ENCODE assay signal across 7 mouse cellular contexts in the genomic region with DNA sequence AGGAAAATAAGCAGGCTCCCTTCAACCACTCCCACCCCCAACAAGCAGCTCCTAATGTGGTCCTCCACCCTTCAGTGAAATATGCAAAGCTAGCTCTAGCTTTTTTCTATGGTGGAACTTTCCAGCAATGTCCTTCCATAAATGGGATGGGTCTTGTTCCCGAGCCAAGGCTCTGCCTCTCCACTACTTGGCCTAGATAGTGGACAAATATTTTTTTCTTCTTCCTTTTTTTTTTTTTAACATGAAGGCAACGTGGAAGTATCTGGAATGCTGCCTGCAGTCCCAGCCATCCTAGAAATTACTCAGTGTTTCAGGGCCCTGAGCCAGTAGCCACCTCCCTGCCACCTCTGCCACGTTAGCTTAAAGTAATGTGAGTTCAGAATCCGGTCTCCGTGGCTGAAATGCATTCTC.
A peak's percentile ranks its signal among the peaks of the same experiment; 100 is the strongest.
DNase-seq lines count a peak whose midpoint lies in the region; ATAC-seq lines count a peak whose summit lies in the region.

No protein-coding gene starts in this region.

- DNase-seq in adrenal gland, adult (ENCODE audit: inconsistent age in 2 of 2, low spot score in 1 of 2) = peak; percentile 51 to 77
- DNase-seq in heart, postnatal 4 days = peak; percentile 68
- peak; percentile 65 for DNase-seq in lung, postnatal 36 days
- DNase-seq in layer of hippocampus, postnatal 10 days (ENCODE audit: low spot score in 2 of 2) = no peak
- no peak for DNase-seq in left cerebral cortex, adult 11 months (ENCODE audit: low spot score)

- ATAC-seq in embryonic facial prominence, embryonic 13.5 days (ENCODE audit: insufficient number of reproducible peaks, insufficient read depth, low FRiP score, low TSS enrichment, low read depth) = no peak
- ATAC-seq in erythroid progenitor cell, adult 5-6 weeks (replicated peaks; ENCODE audit: low FRiP score, poor library complexity, severe bottlenecking) = no peak

- no peak overlapping the region for H3K4me3 ChIP-seq in embryonic facial prominence, embryonic 13.5 days

- peaks cover 14% of the 10 kb centered on the region for H3K4me1 ChIP-seq in embryonic facial prominence, embryonic 13.5 days

- peak overlapping the region; percentile 3; the same call in 1 of the 2 replicates for H3K27ac ChIP-seq in embryonic facial prominence, embryonic 13.5 days

- H3K9ac ChIP-seq in embryonic facial prominence, embryonic 13.5 days = no peak overlapping the region

- H3K27me3 ChIP-seq in embryonic facial prominence, embryonic 13.5 days = no peaks in the 10 kb centered on the region

- WGBS in embryonic facial prominence, embryonic 13.5 days = 64% methylated on average over 5 of the region's 5 CpGs

- no peaks in the 10 kb centered on the region for H3K9me3 ChIP-seq in embryonic facial prominence, embryonic 13.5 days

- H3K4me2 ChIP-seq in embryonic facial prominence, embryonic 13.5 days = no peak overlapping the region

- H3K36me3 ChIP-seq in embryonic facial prominence, embryonic 13.5 days = no peaks in the 10 kb centered on the region

Comparison
In these comparisons a context has a peak if more than half of its experiments do, and no peak if none do; other contexts are left out.
1. DNase-seq: peak in adrenal gland, adult (2 of 2), heart, postnatal 4 days (single experiment) and lung, postnatal 36 days (single experiment); none in layer of hippocampus, postnatal 10 days (0 of 2) and left cerebral cortex, adult 11 months (single experiment).